ENCODE assay signal across 10 mouse cellular contexts in the genomic region with DNA sequence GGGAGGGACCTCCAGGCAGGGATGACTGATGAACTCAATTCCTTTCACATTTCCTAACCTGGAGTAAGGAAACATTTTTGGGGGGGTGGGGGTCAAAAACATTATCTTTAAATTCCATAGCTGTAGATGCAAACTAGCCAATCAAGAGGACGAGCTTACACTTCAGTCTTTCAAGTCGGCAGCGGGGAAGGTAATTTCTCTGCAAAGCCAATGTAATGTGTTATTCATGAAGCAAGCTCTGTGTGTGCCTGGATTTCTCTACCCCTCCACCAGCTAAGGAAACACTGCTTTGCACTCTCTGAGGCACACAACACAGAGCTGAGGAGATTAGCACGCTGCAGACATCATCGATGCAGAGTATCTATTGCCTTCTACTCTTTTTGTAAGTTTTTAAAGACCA. TPM values are rescaled to one million over a fixed set of nuclear protein-coding genes. Genes with fewer than 3 reads are reported as not detected.
DNase-seq lines count a peak whose midpoint lies in the region; ATAC-seq and TF ChIP-seq lines count a peak whose summit lies in the region.
"Had no signal": no experiment of that assay in that cellular context is flagged by ENCODE, and none has a peak within 500 bp of the region (broad histone marks: within the 10 kb centered on the region; RNA-seq: fewer than 3 reads in every experiment).

No protein-coding gene starts in this region.

- ATAC-seq in liver, embryonic 15.5 days (ENCODE audit: insufficient read depth) = no peak
- ATAC-seq in forebrain, embryonic 14.5 days = no peak
- no peak for ATAC-seq in midbrain, embryonic 13.5 days
- ATAC-seq in monocyte, adult 5-6 weeks (replicated peaks; ENCODE audit: insufficient number of reproducible peaks, low FRiP score, low TSS enrichment, poor library complexity, severe bottlenecking) = no peak

- H3K27me3 ChIP-seq in liver, embryonic 15.5 days = no peaks in the 10 kb centered on the region
- no peaks in the 10 kb centered on the region for H3K27me3 ChIP-seq in forebrain, embryonic 14.5 days (replicated peaks; ENCODE audit: control insufficient read depth, insufficient read depth, low read length)
- H3K27me3 ChIP-seq in midbrain, embryonic 13.5 days = 0 out of 2 replicates have a peak, but pooled peaks cover 2% of the 10 kb centered on the region
- H3K27me3 ChIP-seq: limb, embryonic 15.5 days had no signal

- peaks cover 39% of the 10 kb centered on the region for H3K36me3 ChIP-seq in liver, embryonic 15.5 days (replicated peaks)
- peaks cover 16% of the 10 kb centered on the region for H3K36me3 ChIP-seq in forebrain, embryonic 14.5 days (ENCODE audit: control insufficient read depth, insufficient read depth, low read length)
- H3K36me3 ChIP-seq in midbrain, embryonic 13.5 days = peaks cover 15% of the 10 kb centered on the region
- H3K36me3 ChIP-seq: limb, embryonic 15.5 days had no signal

- DNase-seq in liver = no peak
- DNase-seq in brain, embryonic 14.5 days (ENCODE audit: low read depth) = peak; percentile 77
- no peak for DNase-seq in forebrain, embryonic 14.5 days (ENCODE audit: low spot score)
- no peak for DNase-seq in ovary, postnatal 10 days (ENCODE audit: low spot score)
- DNase-seq: cerebellum, adult 9-10 months; layer of hippocampus, postnatal 36 days had no signal

- H3K9ac ChIP-seq in liver, embryonic 15.5 days = no peak overlapping the region
- 0 out of 2 replicates have a peak overlapping the region, but pooled peaks have one; percentile 32 for H3K9ac ChIP-seq in forebrain, embryonic 14.5 days (ENCODE audit: low read length)
- H3K9ac ChIP-seq in midbrain, embryonic 13.5 days (replicated peaks) = no peak overlapping the region
- H3K9ac ChIP-seq: limb, embryonic 15.5 days had no signal

- no peak overlapping the region for H3K4me2 ChIP-seq in liver, embryonic 15.5 days
- H3K4me2 ChIP-seq in forebrain, embryonic 14.5 days (ENCODE audit: low read length) = no peak overlapping the region
- H3K4me2 ChIP-seq in midbrain, embryonic 13.5 days (replicated peaks) = no peak overlapping the region
- H3K4me2 ChIP-seq: limb, embryonic 15.5 days had no signal

- 76% methylated on average over 5 of the region's 5 CpGs for WGBS in liver, embryonic 15.5 days (ENCODE audit: insufficient replicate concordance)
- 38% methylated on average over 5 of the region's 5 CpGs for WGBS in forebrain, embryonic 14.5 days
- WGBS in midbrain, embryonic 13.5 days = 23% methylated on average over 5 of the region's 5 CpGs

- no peak overlapping the region for H3K4me3 ChIP-seq in liver, embryonic 15.5 days (replicated peaks)
- no peak overlapping the region for H3K4me3 ChIP-seq in forebrain, embryonic 14.5 days (ENCODE audit: low read depth, low read length)
- H3K4me3 ChIP-seq in midbrain, embryonic 13.5 days (replicated peaks) = no peak overlapping the region
- H3K4me3 ChIP-seq: limb, embryonic 15.5 days had no signal

- H3K27ac ChIP-seq in liver, embryonic 15.5 days (replicated peaks) = peak overlapping the region; percentile 6
- H3K27ac ChIP-seq in forebrain, embryonic 14.5 days (ENCODE audit: low read depth, low read length) = 0 out of 2 replicates have a peak overlapping the region, but pooled peaks have one; percentile 18
- H3K27ac ChIP-seq in midbrain, embryonic 13.5 days = peak overlapping the region; percentile 59; the same call in 1 of the 2 replicates

- TF ChIP-seq CTCF in brain, embryonic 14.5 days (IDR thresholded peaks at IDR 0.05; ENCODE audit: borderline replicate concordance, extremely low read depth, insufficient read depth, insufficient read length) = no peak

- H3K4me1 ChIP-seq in liver, embryonic 15.5 days (replicated peaks) = peaks cover 78% of the 10 kb centered on the region
- H3K4me1 ChIP-seq in forebrain, embryonic 14.5 days (ENCODE audit: control insufficient read depth, insufficient read depth, low read length) = peaks cover 45% of the 10 kb centered on the region
- peaks cover 69% of the 10 kb centered on the region for H3K4me1 ChIP-seq in midbrain, embryonic 13.5 days (replicated peaks)

- H3K9me3 ChIP-seq in liver, embryonic 15.5 days (replicated peaks) = no peaks in the 10 kb centered on the region
- H3K9me3 ChIP-seq in forebrain, embryonic 14.5 days (replicated peaks; ENCODE audit: control insufficient read depth, low read length) = no peaks in the 10 kb centered on the region
- H3K9me3 ChIP-seq in midbrain, embryonic 13.5 days = no peaks in the 10 kb centered on the region
- H3K9me3 ChIP-seq: limb, embryonic 15.5 days had no signal

- TF ChIP-seq POLR2A in brain, embryonic 14.5 days (IDR thresholded peaks at IDR 0.05; ENCODE audit: borderline replicate concordance, extremely low read depth, insufficient read depth, insufficient read length, poor library complexity, severe bottlenecking) = no peak

RNA-seq across cellular contexts. Expression of gene Ccdc88c, which starts 9.8 kb away (rescaled TPM):
- polyA plus RNA-seq in liver, embryonic 15.5 days (2015; fragmentation: Nextera tagmentation; extraction: Ambion mirVana) = 5.5 TPM in 2 replicates
- 24.1 and 31.6 TPM in 2 replicates for polyA plus RNA-seq in brain, embryonic 14.5 days (2012; rRNA removed)
- 11.6 and 15.3 TPM in 2 replicates for polyA plus RNA-seq in forebrain, embryonic 14.5 days (2014; fragmentation: Nextera tagmentation; extraction: Ambion mirVana)
- polyA plus RNA-seq in midbrain, embryonic 13.5 days (2015; fragmentation: Nextera tagmentation; extraction: Ambion mirVana) = 15.6 and 16.5 TPM in 2 replicates
- total RNA-seq in monocyte, adult 5-6 weeks (2017) = 350 to 541 TPM (median 365 TPM) in 3 replicates

Comparison
In these comparisons a context has a peak if more than half of its experiments do, and no peak if none do; other contexts are left out.
1. H3K27ac ChIP-seq: peak in every context shown above with its lines; median percentile 59 in midbrain, embryonic 13.5 days; 18 in forebrain, embryonic 14.5 days; 6 in liver, embryonic 15.5 days.